Mouse (Mus musculus) adrenal gland, postnatal 36 days (tissue): Measurements from ENCODE around the gene Stac. TPM values are rescaled to one million over a fixed set of nuclear protein-coding genes. Genes with fewer than 3 reads are reported as not detected.

Experiments used
- DNase-seq, 2 experiments: peaks; one replicate each; pipeline ENCODE4 v3.0.0; 2021; ENCODE audit warnings: mixed read lengths in 1 of 2
- long read RNA-seq, 2 experiments: library from polyadenylated mRNA; stranded (forward); transcript quantifications; one replicate each; pipeline ENCODE4 v2.0.0; 2021; ENCODE audit warnings: borderline sequencing depth in 2 of 2
- total RNA-seq, 2 experiments: library from RNA; stranded (reverse); gene quantifications; 2 replicates each; pipeline ENCODE4 v1.2.3; 2021

Gene Stac
- 1 to 10 TPM; 5.0 to 8.5 TPM for total RNA-seq
- long read RNA-seq, experiment 1, transcript Stac-201 (11 exons, 2,644 nt), result major isoform, 11 of 18 reads
- long read RNA-seq, experiment 1, partial matches to known transcripts, result 4 of 18 reads
- long read RNA-seq, experiment 1, other reads (novel, unspliced or antisense), result 1 of 18 reads
- long read RNA-seq, experiment 2, partial matches to known transcripts, result 0 of 6 reads
- long read RNA-seq, experiment 2, other reads (novel, unspliced or antisense), result 3 of 6 reads

- peak; percentile 41 to 45 for DNase-seq
Observed at GRCm38 (mm10) chr9:111689680-111690483, at the start of gene Stac. Gene Stac (minus strand): TSS chr9:111690348.

- no peak for DNase-seq
Observed at GRCm38 (mm10) chr9:111739431-111740245, 49.5 kb upstream of the Stac start.

DNA sequence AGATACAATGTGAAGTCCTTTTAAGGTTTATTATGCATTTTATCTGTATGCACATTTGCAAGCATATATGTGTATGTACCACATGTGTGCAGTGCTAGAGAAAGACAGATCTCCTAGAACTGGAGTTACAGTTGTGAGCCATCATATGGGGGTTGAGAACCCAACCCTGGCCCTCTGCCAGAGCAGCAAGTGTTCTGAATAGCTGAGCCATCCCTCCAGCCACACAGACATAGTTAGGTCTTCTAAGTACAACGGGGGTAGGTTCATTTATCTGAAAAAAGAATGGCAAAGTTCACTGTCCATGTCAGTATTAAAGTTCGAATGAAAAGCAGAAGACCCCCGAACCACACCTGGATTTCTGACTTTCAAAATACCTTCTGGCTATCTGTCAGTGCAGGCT, 48.9 kb upstream of the Stac start:
- no peak for DNase-seq

GRCm38 (mm10) chr9:111737796-111738195, 47.6 kb upstream of the Stac start:
- DNase-seq, result no peak

DNA sequence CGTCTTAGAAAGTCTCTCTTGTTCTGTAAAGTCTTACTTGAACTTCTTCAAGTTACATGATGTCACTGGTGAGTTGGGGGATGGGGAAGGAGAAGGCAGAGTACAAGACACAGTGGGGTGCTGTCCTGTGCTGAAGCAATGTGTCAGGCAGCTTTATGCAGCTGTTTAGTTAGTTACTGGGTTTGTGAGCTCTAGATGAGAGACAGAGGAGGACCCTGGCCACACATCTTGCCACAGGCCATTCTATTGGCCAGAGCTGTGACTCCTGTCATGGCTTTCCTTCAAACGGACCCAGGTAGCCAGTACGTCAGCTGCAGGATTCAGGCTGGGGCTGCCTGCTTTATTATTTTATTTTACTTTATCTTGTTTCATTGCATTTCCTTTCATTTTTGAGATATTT, 45.8 kb upstream of the Stac start:
- DNase-seq, result no peak

GRCm38 (mm10) chr9:111731939-111732670, 42.0 kb upstream of the Stac start:
- DNase-seq, result no peak

DNA sequence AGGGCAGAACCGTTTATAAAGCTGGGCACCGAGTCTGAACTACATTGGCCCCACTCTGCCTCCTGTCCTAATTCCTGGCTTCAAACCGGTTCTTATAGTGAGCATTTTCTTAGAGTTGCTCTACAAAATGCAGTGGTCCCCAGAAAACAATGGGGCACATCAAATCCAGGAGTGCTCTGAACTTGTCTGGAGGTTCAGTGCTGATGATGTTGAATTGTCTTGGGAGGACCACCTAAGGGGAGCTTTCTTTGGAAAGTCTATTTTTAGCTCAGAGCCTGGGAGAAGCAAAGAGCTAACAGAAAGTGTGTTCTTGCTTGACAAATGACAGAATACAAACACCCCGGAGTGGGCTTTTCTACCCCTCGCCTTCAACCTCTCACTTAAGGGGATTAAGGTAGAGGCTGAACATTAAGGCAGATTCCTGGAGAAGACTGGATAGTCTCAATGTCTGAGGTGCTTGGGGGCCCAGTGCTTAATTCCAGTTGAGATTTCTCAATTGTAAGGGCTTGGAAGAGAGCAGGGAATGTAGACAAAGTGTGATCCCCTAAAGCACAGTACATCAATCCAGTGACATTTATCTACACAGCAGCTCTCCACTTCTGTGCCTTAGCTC, 34.9 kb upstream of the Stac start:
- DNase-seq, result no peak

DNA sequence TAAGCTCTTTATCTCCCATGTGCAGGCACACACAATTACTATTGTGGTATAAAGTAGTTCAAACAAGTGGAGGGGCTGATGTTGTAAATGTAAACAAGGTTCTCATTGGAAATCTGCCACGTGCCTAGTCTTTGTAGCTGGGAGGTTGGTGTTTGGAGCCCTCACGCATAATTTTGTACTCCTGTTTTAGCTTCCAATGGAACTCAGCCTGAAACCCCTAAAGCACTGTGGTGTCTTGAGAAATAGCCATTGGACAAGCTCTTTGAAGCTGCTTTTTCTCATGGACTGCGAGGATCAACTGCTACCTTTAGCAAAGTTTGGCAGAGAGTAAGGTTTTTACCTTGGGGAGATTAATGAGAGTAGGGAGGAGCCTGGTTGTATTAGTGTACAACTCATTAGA, 24.3 kb upstream of the Stac start:
- DNase-seq, result no peak

DNA sequence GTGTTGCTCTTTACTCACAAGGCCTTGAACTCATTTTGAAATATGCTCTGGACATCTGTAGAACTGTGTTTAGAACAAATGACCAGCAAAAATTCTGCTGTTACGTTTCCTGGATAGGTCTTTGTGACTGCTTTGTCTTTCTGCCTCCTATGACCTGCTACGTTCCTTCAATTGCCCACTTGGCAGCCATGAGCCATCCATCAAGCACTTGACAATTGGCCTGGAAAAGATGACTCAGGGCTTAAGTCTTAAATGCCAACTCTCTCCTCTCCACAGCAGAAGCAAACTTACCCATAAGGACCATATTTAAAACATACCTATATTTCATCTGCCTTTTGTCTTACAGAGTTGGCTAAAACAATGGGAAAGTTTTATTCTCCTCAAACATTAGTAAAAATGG, 10.0 kb upstream of the Stac start:
- peak; percentile 73 to 80 for DNase-seq

GRCm38 (mm10) chr9:111690484-111690855, 322 bp upstream of the Stac start:
- no peak for DNase-seq

GRCm38 (mm10) chr9:111689146-111689545, 1.0 kb downstream of the Stac start:
- no peak for DNase-seq

DNA sequence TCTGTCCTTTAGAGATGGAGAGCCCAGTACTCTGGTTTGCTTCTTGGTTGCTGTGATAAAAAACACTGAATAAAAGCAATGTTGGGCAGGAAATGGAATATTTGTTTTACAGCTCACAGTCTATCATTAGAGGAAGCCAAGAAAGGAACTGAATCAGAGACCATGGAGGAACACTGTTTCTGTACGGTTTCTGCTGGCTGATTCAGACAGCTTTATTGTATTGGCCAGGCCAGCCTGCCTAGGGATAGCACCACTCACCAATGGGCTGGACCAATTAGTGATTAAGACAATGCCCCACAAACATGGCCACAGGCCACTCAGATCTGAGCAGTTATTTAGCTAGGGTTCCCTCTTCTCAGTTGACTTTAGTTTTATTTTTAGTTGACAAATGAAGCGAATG, 6.0 kb downstream of the Stac start:
- no peak for DNase-seq

GRCm38 (mm10) chr9:111679516-111679915, 10.6 kb downstream of the Stac start:
- no peak for DNase-seq

GRCm38 (mm10) chr9:111669816-111670215, 20.3 kb downstream of the Stac start:
- DNase-seq, result no peak

- DNase-seq, result no peak
Observed at GRCm38 (mm10) chr9:111655066-111655465, 35.1 kb downstream of the Stac start.

DNA sequence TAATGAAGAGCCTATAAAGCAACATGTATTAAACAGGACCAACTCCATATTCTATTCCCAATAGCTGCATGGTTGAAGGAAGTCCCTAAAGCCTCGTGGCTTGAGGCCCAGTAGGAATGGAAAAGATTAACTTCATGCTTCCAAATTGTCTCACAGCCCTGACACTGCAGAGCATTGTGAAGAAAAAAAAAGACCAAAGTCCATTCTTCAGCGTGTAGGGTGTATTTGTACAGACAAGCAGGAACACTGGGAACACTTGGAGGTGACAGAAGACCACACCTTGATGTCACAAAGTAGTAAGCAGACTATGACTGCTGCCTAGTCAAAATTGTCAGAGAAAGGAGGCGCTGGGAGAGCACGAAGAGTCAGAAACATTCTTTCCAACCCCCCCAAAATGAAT, 45.9 kb downstream of the Stac start:
- no peak for DNase-seq

GRCm38 (mm10) chr9:111643369-111643768, 46.8 kb downstream of the Stac start:
- DNase-seq, result no peak

GRCm38 (mm10) chr9:111637641-111638040, 52.5 kb downstream of the Stac start:
- DNase-seq, result no peak

DNA sequence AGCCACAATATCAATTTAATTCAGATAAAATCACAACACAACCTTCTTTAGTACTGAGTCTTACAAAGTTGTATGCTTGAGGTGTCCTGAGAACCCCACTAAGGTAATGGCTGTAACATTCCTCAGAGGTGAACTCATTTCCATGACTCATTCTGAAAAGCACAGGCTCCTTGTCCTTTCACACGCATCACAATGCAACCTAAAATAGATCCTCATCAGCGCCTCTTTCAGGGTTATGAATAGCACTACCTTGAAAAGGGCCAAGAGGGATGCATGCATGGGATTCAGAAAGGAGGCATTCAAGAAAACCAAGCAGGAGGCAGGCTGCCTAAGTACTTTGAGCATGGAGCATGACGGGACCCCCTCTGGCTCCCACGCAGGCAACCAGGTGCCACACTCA, 57.3 kb downstream of the Stac start:
- no peak for DNase-seq

DNA sequence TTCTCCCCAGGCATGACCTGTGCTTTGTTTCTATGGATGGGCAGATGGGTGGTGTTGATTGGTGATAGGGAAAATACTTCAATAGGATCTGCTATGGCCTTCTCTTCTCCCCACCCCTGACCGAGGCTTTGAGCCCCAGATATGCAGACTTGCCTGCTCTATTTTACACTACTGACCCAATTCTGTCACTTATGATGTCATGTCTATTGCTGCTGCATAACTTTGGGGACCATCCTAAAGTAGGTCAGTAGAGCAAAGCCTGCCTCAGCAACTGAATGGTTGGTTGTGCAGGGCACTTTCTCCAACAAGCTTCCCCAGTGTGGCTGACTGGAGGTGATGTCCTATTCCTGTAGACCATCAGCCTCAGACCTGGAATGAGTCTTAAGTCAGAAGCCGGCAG, 69.0 kb downstream of the Stac start:
- no peak for DNase-seq

GRCm38 (mm10) chr9:111611341-111611740, 78.8 kb downstream of the Stac start:
- peak; percentile 53 to 60 for DNase-seq

DNA sequence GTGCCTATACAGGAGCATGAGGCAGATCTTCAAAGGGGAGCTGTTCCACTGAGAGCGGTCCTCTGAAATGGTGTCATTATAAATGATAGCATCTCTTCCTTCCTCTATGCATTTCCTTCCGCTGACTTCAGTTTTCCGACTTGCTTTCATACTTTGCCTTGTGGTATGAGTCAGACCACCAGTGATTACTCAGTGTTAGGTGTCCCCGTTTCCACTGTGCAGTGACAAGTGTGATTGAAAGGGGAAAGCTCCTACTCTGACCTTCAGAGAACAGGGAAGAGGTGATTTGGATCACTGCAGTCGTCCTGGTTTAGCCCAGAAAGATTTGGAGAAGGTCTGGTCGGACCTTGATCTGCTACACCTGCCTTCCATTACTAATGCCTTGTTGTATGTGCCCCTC, 81.4 kb downstream of the Stac start:
- peak; percentile 21 to 25 for DNase-seq
